Mouse (Mus musculus) adrenal gland (tissue): ENCODE measurements around the gene Rpl41.
"Not testable (repeated sequence)": the region's sequence is repeated elsewhere in the genome, so short reads cannot be mapped to it uniquely, and the experiment has no call there.

Experiments
- intact Hi-C: fragments of 180-260 bp; cut with DNase I; formaldehyde crosslinking; loops from one replicate; pipeline ENCODE4 v1.15.1; 2025

The Rpl41 gene

GRCm38 (mm10) chr10:128526366-128527356 is 22.4 kb downstream of the Rpl41 start:
- intact Hi-C loops, result no loop called here

- intact Hi-C loops, result no loop called here
Observed at GRCm38 (mm10) chr10:128525671-128526308, 23.3 kb downstream of the Rpl41 start, which contains the start of gene Esyt1. Esyt1 (minus strand) TSS chr10:128525871.

- intact Hi-C loops, result no loop called here
Observed at GRCm38 (mm10) chr10:128524732-128525662, 24.1 kb downstream of the Rpl41 start.

GRCm38 (mm10) chr10:128524111-128524731 is 24.9 kb downstream of the Rpl41 start:
- intact Hi-C loops, result no loop called here

- intact Hi-C loops, result no loop called here
Observed at GRCm38 (mm10) chr10:128522351-128522750, 26.8 kb downstream of the Rpl41 start.

GRCm38 (mm10) chr10:128520591-128520990 is 28.5 kb downstream of the Rpl41 start:
- intact Hi-C loops, result no loop called here

GRCm38 (mm10) chr10:128518833-128519232 is 30.3 kb downstream of the Rpl41 start:
- intact Hi-C loops, result no loop called here

GRCm38 (mm10) chr10:128516677-128517076 is 32.4 kb downstream of the Rpl41 start:
- intact Hi-C loops, result loop anchor here (1.0 kb wide), 1 partner anchor 22 kb away; no protein-coding TSS in a partner anchor

GRCm38 (mm10) chr10:128516029-128516428 is 33.1 kb downstream of the Rpl41 start:
- intact Hi-C loops, result no loop called here

- intact Hi-C loops, result no loop called here
Observed at GRCm38 (mm10) chr10:128515044-128515443, 34.1 kb downstream of the Rpl41 start.

GRCm38 (mm10) chr10:128511761-128512160 is 37.3 kb downstream of the Rpl41 start:
- intact Hi-C loops, result no loop called here

- intact Hi-C loops, result no loop called here
Observed at GRCm38 (mm10) chr10:128511189-128511588, 37.9 kb downstream of the Rpl41 start.

- intact Hi-C loops, result no loop called here
Observed at GRCm38 (mm10) chr10:128510301-128510700, 38.8 kb downstream of the Rpl41 start.

- intact Hi-C loops, result no loop called here
Observed at GRCm38 (mm10) chr10:128509831-128510230, 39.3 kb downstream of the Rpl41 start.

- intact Hi-C loops, result no loop called here
Observed at GRCm38 (mm10) chr10:128509203-128509602, 39.9 kb downstream of the Rpl41 start.

GRCm38 (mm10) chr10:128508260-128508659 is 40.8 kb downstream of the Rpl41 start:
- intact Hi-C loops, result no loop called here

GRCm38 (mm10) chr10:128505974-128506373 is 43.1 kb downstream of the Rpl41 start:
- intact Hi-C loops, result no loop called here

- intact Hi-C loops, result not testable (repeated sequence)
Observed at GRCm38 (mm10) chr10:128505371-128505667, 43.8 kb downstream of the Rpl41 start.

- intact Hi-C loops, result no loop called here
Observed at GRCm38 (mm10) chr10:128504641-128505370, 44.3 kb downstream of the Rpl41 start.

GRCm38 (mm10) chr10:128504012-128504411 is 45.1 kb downstream of the Rpl41 start:
- intact Hi-C loops, result no loop called here
